Mouse (Mus musculus) urinary bladder, adult 18-20 months (tissue): ENCODE results near the gene Enah.

Source experiments
- DNase-seq, 2 experiments: peaks; one replicate each; pipeline ENCODE4 v3.0.0; 2022; ENCODE audit warnings: low spot score in 2 of 2, mixed read lengths in 2 of 2

Enah gene

GRCm38 (mm10) chr1:182019926-182020801, at the start of gene Enah:
TSS of gene Enah (minus strand) at chr1:182019990.
- peak in 1 of 2 experiments; percentile 39 for DNase-seq

GRCm38 (mm10) chr1:182068136-182068535, 48.3 kb upstream of the Enah start:
- DNase-seq, result no peak

GRCm38 (mm10) chr1:182066527-182067465, 47.0 kb upstream of the Enah start:
- no peak for DNase-seq

- DNase-seq, result no peak
Measured at GRCm38 (mm10) chr1:182063716-182064115, 43.9 kb upstream of the Enah start.

GRCm38 (mm10) chr1:182062801-182063200, 43.0 kb upstream of the Enah start:
- no peak for DNase-seq

GRCm38 (mm10) chr1:182061203-182061602, 41.4 kb upstream of the Enah start:
- DNase-seq, result no peak

GRCm38 (mm10) chr1:182059806-182060205, 40.0 kb upstream of the Enah start:
- no peak for DNase-seq

- DNase-seq, result no peak
Measured at GRCm38 (mm10) chr1:182057998-182058397, 38.2 kb upstream of the Enah start.

- DNase-seq, result no peak
Measured at GRCm38 (mm10) chr1:182055122-182055521, 35.3 kb upstream of the Enah start.

- DNase-seq, result no peak
Measured at GRCm38 (mm10) chr1:182054651-182055050, 34.9 kb upstream of the Enah start.

- no peak for DNase-seq
Measured at GRCm38 (mm10) chr1:182052973-182053372, 33.2 kb upstream of the Enah start.

GRCm38 (mm10) chr1:182052385-182052784, 32.6 kb upstream of the Enah start:
- DNase-seq, result no peak

- no peak for DNase-seq
Measured at GRCm38 (mm10) chr1:182049813-182050212, 30.0 kb upstream of the Enah start.

- DNase-seq, result no peak
Measured at GRCm38 (mm10) chr1:182048101-182048500, 28.3 kb upstream of the Enah start.

- no peak for DNase-seq
Measured at GRCm38 (mm10) chr1:182047016-182047690, 27.4 kb upstream of the Enah start.

- no peak for DNase-seq
Measured at GRCm38 (mm10) chr1:182045208-182045607, 25.4 kb upstream of the Enah start.

GRCm38 (mm10) chr1:182040538-182040937, 20.7 kb upstream of the Enah start:
- no peak for DNase-seq

GRCm38 (mm10) chr1:182031757-182032156, 12.0 kb upstream of the Enah start:
- DNase-seq, result no peak

- no peak for DNase-seq
Measured at GRCm38 (mm10) chr1:182031066-182031465, 11.3 kb upstream of the Enah start.

- no peak for DNase-seq
Measured at GRCm38 (mm10) chr1:182029989-182030649, 10.3 kb upstream of the Enah start.
